Mouse (Mus musculus) stomach, postnatal 0 days (tissue): ENCODE data around the gene Tspan4.

ENCODE experiments used
- CTCF ChIP-seq: IDR thresholded peaks from 2 replicates; pipeline ENCODE4 v1.5.1; 2016; ENCODE audit warnings: antibody characterized with exemption, low read depth, mild to moderate bottlenecking, moderate library complexity
- EP300 ChIP-seq: optimal IDR thresholded peaks from 2 replicates; pipeline ENCODE3; 2016; ENCODE audit warnings: antibody characterized with exemption

GRCm38 (mm10) chr7:141518296-141518695, 43.3 kb downstream of the Tspan4 start:
- TF ChIP-seq CTCF (no peak), EP300 (no peak)
